Mouse (Mus musculus): Measurements from ENCODE around the gene Gbx2. TPM values are rescaled to one million over a fixed set of nuclear protein-coding genes. Genes with fewer than 3 reads are reported as not detected.

Gbx2 gene
- polyA plus RNA-seq, 1 experiment from 2014 or later = 33.0 TPM

DNA sequence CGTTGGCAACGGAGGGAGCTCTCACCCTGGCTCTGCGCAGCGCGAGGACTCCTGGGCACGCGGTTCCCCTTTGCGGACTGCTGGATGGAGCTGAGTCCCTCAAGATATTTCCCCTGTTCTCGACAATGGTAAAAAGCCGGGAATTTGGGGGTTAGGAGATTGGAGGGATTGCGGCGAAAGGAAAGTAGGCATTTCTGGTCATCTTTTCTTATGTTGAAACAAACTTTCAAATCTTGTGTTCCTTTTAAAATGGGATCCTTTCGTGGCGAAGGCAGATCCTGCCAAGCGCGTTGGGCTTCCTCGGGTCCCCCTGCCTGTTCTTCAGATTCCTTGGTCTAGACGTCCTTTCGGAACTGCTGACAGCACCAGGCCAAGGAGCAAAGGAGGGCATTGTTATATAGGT is 1.0 kb upstream of the Gbx2 start:
- Histone ChIP-seq H3K4me3 (ENCODE audit: low read length) (peak overlapping the region; percentile 50), H3K27me3 (replicated peaks; ENCODE audit: control insufficient read depth, insufficient read depth, low read length) (peaks cover 23% of the 10 kb centered on the region), H3K9me3 (ENCODE audit: control insufficient read depth, low read length) (no peaks in the 10 kb centered on the region), H3K36me3 (ENCODE audit: control insufficient read depth, insufficient read depth, low read length) (no peaks in the 10 kb centered on the region), H3K4me2 (ENCODE audit: low read length) (peak overlapping the region; percentile 60), H3K27ac (ENCODE audit: low read depth, low read length) (no peak overlapping the region), H3K4me1 (ENCODE audit: control insufficient read depth, insufficient read depth, low read depth, low read length) (peaks cover 17% of the 10 kb centered on the region), H3K9ac (ENCODE audit: low read depth, low read length) (peak overlapping the region; percentile 28; the same call in 1 of the 2 replicates)
- ATAC-seq = no peak
- 2% methylated on average over 19 of the region's 19 CpGs for WGBS

DNA sequence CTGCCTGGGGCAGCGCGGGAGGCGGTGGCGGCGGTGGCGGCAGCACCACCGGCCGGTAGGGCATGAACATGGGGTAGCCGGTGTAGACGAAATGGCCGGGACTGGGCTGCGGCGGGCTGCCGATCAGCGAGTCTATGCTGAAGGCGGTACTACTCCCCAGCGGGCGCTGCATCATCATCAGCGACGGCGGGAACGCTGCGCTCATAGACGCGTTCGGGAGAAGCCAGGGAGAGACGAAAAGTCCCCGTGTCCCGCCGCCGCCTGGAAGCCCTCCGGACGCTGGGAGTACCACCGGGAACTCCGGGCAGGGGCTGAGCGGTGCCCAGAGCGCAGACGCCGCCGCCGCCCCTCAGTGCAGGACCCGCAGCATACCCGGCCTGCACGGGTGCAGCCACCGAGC is 428 bp downstream of the Gbx2 start:
- ATAC-seq = peak; percentile 32; the same call in 1 of the 2 replicates
- H3K4me3 ChIP-seq (ENCODE audit: low read length) = peak overlapping the region; percentile 50
- H3K27me3 ChIP-seq (replicated peaks; ENCODE audit: control insufficient read depth, insufficient read depth, low read length) = peaks cover 24% of the 10 kb centered on the region; the same call in 1 of the 2 replicates
- H3K36me3 ChIP-seq (ENCODE audit: control insufficient read depth, insufficient read depth, low read length) = no peaks in the 10 kb centered on the region
- under 1% methylated on average over 44 of the region's 45 CpGs for WGBS
- H3K9me3 ChIP-seq (ENCODE audit: control insufficient read depth, low read length) = no peaks in the 10 kb centered on the region
- H3K27ac ChIP-seq (ENCODE audit: low read depth, low read length) = peak overlapping the region; percentile 58
- H3K9ac ChIP-seq (ENCODE audit: low read depth, low read length) = peak overlapping the region; percentile 63
- H3K4me1 ChIP-seq (ENCODE audit: control insufficient read depth, insufficient read depth, low read depth, low read length) = peaks cover 17% of the 10 kb centered on the region
- H3K4me2 ChIP-seq (ENCODE audit: low read length) = peak overlapping the region; percentile 60

GRCm38 (mm10) chr1:89929721-89930505 is 1.1 kb downstream of the Gbx2 start:
- Histone ChIP-seq H3K36me3 (ENCODE audit: control insufficient read depth, insufficient read depth, low read length) (no peaks in the 10 kb centered on the region), H3K9ac (ENCODE audit: low read depth, low read length) (peak overlapping the region; percentile 63), H3K27ac (ENCODE audit: low read depth, low read length) (peak overlapping the region; percentile 31; the same call in 1 of the 2 replicates), H3K4me3 (ENCODE audit: low read length) (peak overlapping the region; percentile 50), H3K9me3 (ENCODE audit: control insufficient read depth, low read length) (no peaks in the 10 kb centered on the region), H3K4me2 (ENCODE audit: low read length) (peak overlapping the region; percentile 60), H3K27me3 (replicated peaks; ENCODE audit: control insufficient read depth, insufficient read depth, low read length) (peaks cover 27% of the 10 kb centered on the region; the same call in 1 of the 2 replicates), H3K4me1 (ENCODE audit: control insufficient read depth, insufficient read depth, low read depth, low read length) (peaks cover 20% of the 10 kb centered on the region)
- no peak for ATAC-seq
- under 1% methylated on average over 55 of the region's 55 CpGs for WGBS

DNA sequence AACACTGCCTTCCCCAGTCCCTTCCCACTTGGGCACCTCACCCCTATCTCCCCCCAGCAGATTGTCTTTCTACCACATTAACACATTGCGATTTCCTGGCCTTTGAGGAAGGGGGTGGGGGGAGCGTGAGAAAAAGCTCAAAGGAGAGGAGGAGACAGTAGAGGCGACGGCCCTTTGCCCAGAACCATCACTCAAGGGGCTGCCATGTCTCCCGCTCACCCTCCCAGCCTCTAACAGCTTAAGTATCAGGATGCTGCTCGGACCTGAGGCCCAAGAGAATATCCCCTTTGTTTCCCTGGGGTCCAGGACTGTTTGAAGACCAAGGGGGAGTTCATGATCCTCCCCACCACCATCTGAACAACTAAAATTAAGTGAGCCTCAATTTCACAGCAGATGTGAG is 1.8 kb downstream of the Gbx2 start:
- Histone ChIP-seq H3K27me3 (replicated peaks; ENCODE audit: control insufficient read depth, insufficient read depth, low read length) (peaks cover 33% of the 10 kb centered on the region), H3K4me3 (ENCODE audit: low read length) (peak overlapping the region; percentile 50), H3K4me2 (ENCODE audit: low read length) (peak overlapping the region; percentile 46), H3K9ac (ENCODE audit: low read depth, low read length) (peak overlapping the region; percentile 18; the same call in 1 of the 2 replicates), H3K27ac (ENCODE audit: low read depth, low read length) (no peak overlapping the region), H3K9me3 (ENCODE audit: control insufficient read depth, low read length) (no peaks in the 10 kb centered on the region), H3K4me1 (ENCODE audit: control insufficient read depth, insufficient read depth, low read depth, low read length) (peaks cover 20% of the 10 kb centered on the region), H3K36me3 (ENCODE audit: control insufficient read depth, insufficient read depth, low read length) (no peaks in the 10 kb centered on the region)
- no peak for ATAC-seq
- 2% methylated on average over 6 of the region's 6 CpGs for WGBS

DNA sequence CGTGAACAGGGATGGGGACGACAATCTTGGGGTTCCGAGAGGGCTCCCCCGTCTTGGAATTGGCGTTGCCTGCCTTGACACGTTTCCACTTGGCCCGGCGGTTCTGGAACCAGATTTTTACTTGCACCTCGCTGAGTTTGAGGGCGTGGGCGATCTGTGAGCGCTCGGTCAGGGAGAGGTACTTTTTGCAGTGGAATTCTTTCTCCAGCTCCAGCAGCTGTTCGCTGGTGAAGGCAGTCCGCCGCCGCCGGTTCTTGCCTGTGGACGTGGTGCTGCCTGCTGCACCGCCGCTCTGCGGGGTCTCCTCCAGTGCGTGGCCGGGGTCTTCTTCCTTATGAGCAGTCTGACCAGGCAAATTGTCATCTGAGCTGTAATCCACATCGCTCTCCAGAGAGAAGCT is 2.3 kb downstream of the Gbx2 start:
- Histone ChIP-seq H3K9me3 (ENCODE audit: control insufficient read depth, low read length) (no peaks in the 10 kb centered on the region), H3K9ac (ENCODE audit: low read depth, low read length) (peak overlapping the region; percentile 18; the same call in 1 of the 2 replicates), H3K27ac (ENCODE audit: low read depth, low read length) (no peak overlapping the region), H3K4me1 (ENCODE audit: control insufficient read depth, insufficient read depth, low read depth, low read length) (peaks cover 21% of the 10 kb centered on the region), H3K4me3 (ENCODE audit: low read length) (peak overlapping the region; percentile 50), H3K4me2 (ENCODE audit: low read length) (peak overlapping the region; percentile 46), H3K36me3 (ENCODE audit: control insufficient read depth, insufficient read depth, low read length) (no peaks in the 10 kb centered on the region), H3K27me3 (replicated peaks; ENCODE audit: control insufficient read depth, insufficient read depth, low read length) (peaks cover 34% of the 10 kb centered on the region)
- 14% methylated on average over 25 of the region's 25 CpGs for WGBS
- ATAC-seq = no peak

GRCm38 (mm10) chr1:89927061-89927661 is 3.8 kb downstream of the Gbx2 start:
- Histone ChIP-seq H3K4me2 (ENCODE audit: low read length) (peak overlapping the region; percentile 46), H3K9ac (ENCODE audit: low read depth, low read length) (no peak overlapping the region; the same call in 1 of the 2 replicates), H3K36me3 (ENCODE audit: control insufficient read depth, insufficient read depth, low read length) (no peaks in the 10 kb centered on the region), H3K4me3 (ENCODE audit: low read length) (peak overlapping the region; percentile 15), H3K9me3 (ENCODE audit: control insufficient read depth, low read length) (no peaks in the 10 kb centered on the region), H3K27ac (ENCODE audit: low read depth, low read length) (no peak overlapping the region), H3K4me1 (ENCODE audit: control insufficient read depth, insufficient read depth, low read depth, low read length) (peaks cover 35% of the 10 kb centered on the region), H3K27me3 (replicated peaks; ENCODE audit: control insufficient read depth, insufficient read depth, low read length) (peaks cover 39% of the 10 kb centered on the region)
- WGBS = 5% methylated on average over 36 of the region's 36 CpGs
- no peak for ATAC-seq

DNA sequence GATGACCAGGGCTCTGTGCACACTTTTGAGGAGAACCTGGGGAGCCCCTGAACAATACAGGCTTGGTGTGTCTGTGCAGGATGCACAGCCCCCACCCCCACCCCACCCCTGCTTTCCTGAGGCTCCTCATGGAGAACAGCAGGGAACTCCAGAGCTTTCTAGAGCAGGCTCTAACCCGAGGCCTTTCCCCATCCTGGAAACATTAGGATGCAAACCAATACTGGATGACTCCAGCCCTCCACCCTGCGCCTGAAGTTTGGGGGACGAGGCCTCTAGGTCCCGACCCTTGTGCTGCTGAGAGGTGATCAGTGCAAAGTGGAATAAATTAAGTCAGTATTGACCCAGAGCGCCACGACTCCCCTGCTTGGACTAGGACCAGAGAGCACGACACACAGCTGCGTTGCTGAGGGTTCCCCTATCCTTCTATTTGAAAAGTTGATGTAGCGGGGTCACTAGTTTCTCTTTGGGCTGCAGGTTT is 4.4 kb downstream of the Gbx2 start:
- Histone ChIP-seq H3K27ac (ENCODE audit: low read depth, low read length) (no peak overlapping the region), H3K4me3 (ENCODE audit: low read length) (peak overlapping the region; percentile 15), H3K4me1 (ENCODE audit: control insufficient read depth, insufficient read depth, low read depth, low read length) (peaks cover 38% of the 10 kb centered on the region)

DNA sequence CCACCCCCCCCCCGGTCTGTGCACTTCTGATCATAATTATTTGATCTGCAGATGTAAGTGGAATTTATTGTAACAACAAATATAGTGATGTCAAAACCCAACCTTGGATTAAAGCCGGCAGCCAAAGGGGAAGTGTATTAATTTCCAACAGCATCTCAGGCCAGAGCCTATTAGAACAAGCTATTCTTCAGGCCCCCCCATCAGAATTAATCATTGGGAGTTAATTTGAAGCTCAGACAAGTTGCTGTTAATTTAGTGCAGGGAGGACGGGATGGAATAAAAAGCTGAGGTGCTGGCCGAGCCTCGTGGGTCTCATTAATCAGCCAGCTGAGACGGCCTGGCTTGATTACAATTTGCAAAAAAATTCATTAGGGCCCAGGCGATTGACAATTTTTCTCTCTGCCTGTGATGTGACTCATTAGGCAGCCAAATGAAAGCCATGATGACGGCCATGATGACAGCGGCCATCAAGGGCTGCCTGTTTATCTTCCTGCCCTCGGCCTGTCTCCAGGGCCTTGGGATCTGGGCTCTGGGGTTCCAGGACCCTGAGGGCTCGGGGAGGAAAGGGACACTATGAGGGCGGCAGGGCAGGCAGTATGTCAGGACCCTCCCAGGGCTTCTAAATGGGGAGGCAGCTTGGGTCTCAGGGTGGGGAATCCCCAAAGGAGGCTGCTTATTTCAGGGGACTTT is 5.3 kb downstream of the Gbx2 start:
- Histone ChIP-seq H3K27ac (ENCODE audit: low read depth, low read length) (no peak overlapping the region), H3K9ac (ENCODE audit: low read depth, low read length) (no peak overlapping the region)

More for the DNA sequence above, 4.4 kb downstream of the Gbx2 start:
- WGBS = 6% methylated on average over 9 of the region's 9 CpGs
- no peak for ATAC-seq
- no peaks in the 10 kb centered on the region for H3K36me3 ChIP-seq (ENCODE audit: control insufficient read depth, insufficient read depth, low read length)
- H3K9ac ChIP-seq (ENCODE audit: low read depth, low read length) = no peak overlapping the region
- H3K9me3 ChIP-seq (ENCODE audit: control insufficient read depth, low read length) = no peaks in the 10 kb centered on the region
- peak overlapping the region; percentile 46 for H3K4me2 ChIP-seq (ENCODE audit: low read length)
- H3K27me3 ChIP-seq (replicated peaks; ENCODE audit: control insufficient read depth, insufficient read depth, low read length) = peaks cover 43% of the 10 kb centered on the region

More for the DNA sequence above, 5.3 kb downstream of the Gbx2 start:
- H3K9me3 ChIP-seq (ENCODE audit: control insufficient read depth, low read length) = no peaks in the 10 kb centered on the region
- H3K36me3 ChIP-seq (ENCODE audit: control insufficient read depth, insufficient read depth, low read length) = no peaks in the 10 kb centered on the region
- no peak overlapping the region for H3K4me3 ChIP-seq (ENCODE audit: low read length)
- ATAC-seq = no peak
- peaks cover 47% of the 10 kb centered on the region for H3K27me3 ChIP-seq (replicated peaks; ENCODE audit: control insufficient read depth, insufficient read depth, low read length)
- H3K4me2 ChIP-seq (ENCODE audit: low read length) = peak overlapping the region; percentile 28; the same call in 1 of the 2 replicates
- 18% methylated on average over 12 of the region's 12 CpGs for whole genome bisulfite sequencing
- H3K4me1 ChIP-seq (ENCODE audit: control insufficient read depth, insufficient read depth, low read depth, low read length) = peaks cover 29% of the 10 kb centered on the region
